Mouse (Mus musculus) midbrain, embryonic 10.5 days (tissue): ENCODE results near the gene Krt32. TPM values are rescaled to one million over a fixed set of nuclear protein-coding genes. Genes with fewer than 3 reads are reported as not detected.

Experiments
- DNase-seq: peaks from one replicate; pipeline ENCODE4 v3.0.0-alpha.2; 2017; ENCODE audit warnings: low spot score
- H3K27ac ChIP-seq: fragments of 300-500 bp; sonication (generic); replicated peaks from 2 replicates; pipeline ENCODE4 v1.5.1; 2016; ENCODE audit warnings: mild to moderate bottlenecking
- H3K27me3 ChIP-seq: fragments of 300-500 bp; sonication (generic); 2 replicates; pipeline ENCODE4 v1.6.1; 2016; ENCODE audit warnings: low read depth, mild to moderate bottlenecking; ENCODE audit not compliant: poor library complexity, severe bottlenecking
- H3K36me3 ChIP-seq: fragments of 300-500 bp; sonication (generic); 2 replicates; pipeline ENCODE4 v1.6.1; 2016; ENCODE audit warnings: mild to moderate bottlenecking, moderate library complexity
- H3K4me1 ChIP-seq: fragments of 300-500 bp; sonication (generic); 2 replicates; pipeline ENCODE4 v1.6.1; 2016
- H3K4me3 ChIP-seq: fragments of 300-500 bp; sonication (generic); 2 replicates; pipeline ENCODE4 v1.5.1; 2016; ENCODE audit warnings: mild to moderate bottlenecking, moderate library complexity
- H3K9me3 ChIP-seq: fragments of 300-500 bp; sonication (generic); replicated peaks from 2 replicates; pipeline ENCODE4 v1.6.1; 2016; ENCODE audit warnings: mild to moderate bottlenecking
- WGBS: fragments of 180-500 bp; shearing (Covaris S2); methylation state at CpG from one replicate; pipeline ENCODE4 v1.1.7; 2016; 5-methylcytosine and 5-hydroxymethylcytosine counted together
- polyA plus RNA-seq: library from polyadenylated mRNA; unstranded; fragments of >200 nt; fragmentation: Nextera tagmentation; extraction: Ambion mirVana; gene quantifications from 2 replicates; pipeline ENCODE4 v1.2.1, GENCODE M21; 2016

Krt32 gene
- polyA plus RNA-seq, 1 experiment from 2014 or later: not detected

- peaks cover 15% of the 10 kb centered on the region for H3K4me1 ChIP-seq
- H3K4me3 ChIP-seq: no peak overlapping the region
- H3K36me3 ChIP-seq: no peaks in the 10 kb centered on the region
- DNase-seq: no peak
- no peaks in the 10 kb centered on the region for H3K27me3 ChIP-seq
- no peaks in the 10 kb centered on the region for H3K9me3 ChIP-seq
- 76% methylated on average over 9 of the region's 9 CpGs for WGBS
- peak overlapping the region; percentile 2; the same call in 1 of the 2 replicates for H3K27ac ChIP-seq
Observed at GRCm38 (mm10) chr11:100097819-100098218, 9.8 kb upstream of the Krt32 start.

- Histone ChIP-seq H3K4me1 (peaks cover 15% of the 10 kb centered on the region), H3K27ac (no peak within 1 kb of the TSS), H3K9me3 (no peaks in the 10 kb centered on the region), H3K27me3 (no peaks in the 10 kb centered on the region), H3K4me3 (no peak within 1 kb of the TSS), H3K36me3 (no peaks in the 10 kb centered on the region)
- DNase-seq: no peak
- 90% methylated on average over 9 of the region's 9 CpGs for WGBS
Observed at GRCm38 (mm10) chr11:100096141-100096540, 8.1 kb upstream of the Krt32 start, which contains the start of gene Krt35. TSS of gene Krt35 (minus strand) at chr11:100096241.

GRCm38 (mm10) chr11:100088378-100089025 is 476 bp upstream of the Krt32 start:
- Histone ChIP-seq H3K9me3 (no peaks in the 10 kb centered on the region), H3K27ac (no peak overlapping the region), H3K27me3 (no peaks in the 10 kb centered on the region), H3K4me3 (no peak overlapping the region), H3K36me3 (no peaks in the 10 kb centered on the region), H3K4me1 (no peaks in the 10 kb centered on the region)
- no peak for DNase-seq
- WGBS: 74% methylated on average over 7 of the region's 7 CpGs

- H3K9me3 ChIP-seq: no peaks in the 10 kb centered on the region
- H3K36me3 ChIP-seq: no peaks in the 10 kb centered on the region
- H3K27me3 ChIP-seq: no peaks in the 10 kb centered on the region
- peaks cover 4% of the 10 kb centered on the region; the same call in 1 of the 2 replicates for H3K4me1 ChIP-seq
- no peak for DNase-seq
- no peak overlapping the region for H3K27ac ChIP-seq
- WGBS: 58% methylated on average over 1 of the region's 1 CpGs
- H3K4me3 ChIP-seq: no peak overlapping the region
Observed at GRCm38 (mm10) chr11:100073873-100074272, 14.2 kb downstream of the Krt32 start.

- Histone ChIP-seq H3K27me3 (no peaks in the 10 kb centered on the region), H3K36me3 (no peaks in the 10 kb centered on the region), H3K4me3 (no peak overlapping the region), H3K27ac (no peak overlapping the region), H3K4me1 (no peaks in the 10 kb centered on the region), H3K9me3 (no peaks in the 10 kb centered on the region)
- DNase-seq: no peak
- WGBS: 89% methylated on average over 17 of the region's 17 CpGs
Observed at GRCm38 (mm10) chr11:100067293-100068036, 20.6 kb downstream of the Krt32 start.

GRCm38 (mm10) chr11:100066236-100067010 is 21.6 kb downstream of the Krt32 start:
- Histone ChIP-seq H3K4me1 (no peaks in the 10 kb centered on the region), H3K27me3 (no peaks in the 10 kb centered on the region), H3K4me3 (no peak overlapping the region), H3K27ac (no peak overlapping the region), H3K36me3 (no peaks in the 10 kb centered on the region), H3K9me3 (no peaks in the 10 kb centered on the region)
- no peak for DNase-seq
- 82% methylated on average over 12 of the region's 12 CpGs for WGBS

GRCm38 (mm10) chr11:100058875-100059274 is 29.2 kb downstream of the Krt32 start:
- no peaks in the 10 kb centered on the region for H3K27me3 ChIP-seq
- 66% methylated on average over 8 of the region's 8 CpGs for WGBS
- DNase-seq: no peak

GRCm38 (mm10) chr11:100055686-100056655 is 32.1 kb downstream of the Krt32 start:
- no peaks in the 10 kb centered on the region for H3K4me1 ChIP-seq
- H3K27me3 ChIP-seq: no peaks in the 10 kb centered on the region
- no peak overlapping the region for H3K27ac ChIP-seq
- WGBS: 82% methylated on average over 9 of the region's 9 CpGs
- no peak for DNase-seq
- no peak overlapping the region for H3K4me3 ChIP-seq
- no peaks in the 10 kb centered on the region for H3K36me3 ChIP-seq
- no peaks in the 10 kb centered on the region for H3K9me3 ChIP-seq

More at GRCm38 (mm10) chr11:100058875-100059274, 29.2 kb downstream of the Krt32 start:
- Histone ChIP-seq H3K27ac (no peak overlapping the region), H3K36me3 (no peaks in the 10 kb centered on the region), H3K4me3 (no peak overlapping the region), H3K4me1 (no peaks in the 10 kb centered on the region), H3K9me3 (no peaks in the 10 kb centered on the region)

- Histone ChIP-seq H3K36me3 (no peaks in the 10 kb centered on the region), H3K9me3 (no peaks in the 10 kb centered on the region), H3K4me3 (no peak within 1 kb of the TSS), H3K4me1 (no peaks in the 10 kb centered on the region), H3K27ac (no peak within 1 kb of the TSS), H3K27me3 (no peaks in the 10 kb centered on the region)
- DNase-seq: no peak
- 92% methylated on average over 3 of the region's 3 CpGs for WGBS
Observed at GRCm38 (mm10) chr11:100050451-100050850, 37.6 kb downstream of the Krt32 start, which contains the start of gene Krt31. TSS of gene Krt31 (minus strand) at chr11:100050551.

GRCm38 (mm10) chr11:100047193-100047592 is 40.8 kb downstream of the Krt32 start:
- no peak overlapping the region for H3K27ac ChIP-seq
- DNase-seq: no peak
- no peaks in the 10 kb centered on the region for H3K27me3 ChIP-seq
- 84% methylated on average over 2 of the region's 2 CpGs for WGBS
- no peaks in the 10 kb centered on the region for H3K9me3 ChIP-seq
- no peaks in the 10 kb centered on the region for H3K36me3 ChIP-seq
- H3K4me3 ChIP-seq: no peak overlapping the region
- H3K4me1 ChIP-seq: no peaks in the 10 kb centered on the region

- Histone ChIP-seq H3K27ac (no peak overlapping the region), H3K27me3 (no peaks in the 10 kb centered on the region), H3K9me3 (no peaks in the 10 kb centered on the region), H3K4me1 (no peaks in the 10 kb centered on the region), H3K4me3 (no peak overlapping the region), H3K36me3 (no peaks in the 10 kb centered on the region)
- 93% methylated on average over 6 of the region's 6 CpGs for WGBS
- no peak for DNase-seq
Observed at GRCm38 (mm10) chr11:100046303-100046866, 41.6 kb downstream of the Krt32 start.
